In genomic region chr19:28679776-28680391, GRCm38 (mm10) we compare ENCODE assay signal across 8 mouse cellular contexts. TPM values are rescaled to one million over a fixed set of nuclear protein-coding genes. Genes with fewer than 3 reads are reported as not detected.
A peak's percentile ranks its signal among the peaks of the same experiment; 100 is the strongest.
DNase-seq lines count a peak whose midpoint lies in the region; TF ChIP-seq lines count a peak whose summit lies in the region.

TSS of gene Glis3 (minus strand) at chr19:28680077.

- no peak for TF ChIP-seq CTCF in lung, adult 2 months (IDR thresholded peaks at IDR 0.05; ENCODE audit: insufficient read depth, low read length)
- no peak for TF ChIP-seq CTCF in olfactory bulb, adult 2 months (IDR thresholded peaks at IDR 0.05; ENCODE audit: insufficient read depth, low read depth, low read length)

- H3K36me3 ChIP-seq in forebrain, embryonic 10.5 days (replicated peaks) = no peaks in the 10 kb centered on the region

- H3K27ac ChIP-seq in forebrain, embryonic 10.5 days = peak within 1 kb of the TSS; percentile 83
- no peak within 1 kb of the TSS for H3K27ac ChIP-seq in olfactory bulb, adult 2 months (ENCODE audit: insufficient read depth, low read depth, low read length)

- H3K9me3 ChIP-seq in forebrain, embryonic 10.5 days = no peaks in the 10 kb centered on the region

- DNase-seq in 416B (ENCODE audit: low read depth) (peak; percentile 68), ZHBTc4 (ENCODE audit: low read depth, low spot score) (peak; percentile 88)
- peak; percentile 68 for DNase-seq in forebrain, embryonic 10.5 days (ENCODE audit: extremely low spot score, low spot score)
- peak; percentile 69 to 71 for DNase-seq in heart, postnatal 10 days
- peak; percentile 85 to 88 for DNase-seq in kidney, postnatal 36 days
- DNase-seq in lung, adult 2 months = peak; percentile 58
- DNase-seq in B cell, adult 2 months = no peak

- under 1% methylated on average over 65 of the region's 66 CpGs for WGBS in forebrain, embryonic 10.5 days
- under 1% methylated on average over 55 of the region's 66 CpGs for whole genome bisulfite sequencing in lung, adult 2 months
- 1% methylated on average over 64 of the region's 66 CpGs for WGBS in olfactory bulb, adult 2 months

- TF ChIP-seq POLR2A in lung, adult 2 months (IDR thresholded peaks at IDR 0.05; ENCODE audit: borderline replicate concordance, extremely low read depth, low read depth, low read length) = no peak; the same call in 1 of the 2 replicates
- no peak for TF ChIP-seq POLR2A in olfactory bulb, adult 2 months (IDR thresholded peaks at IDR 0.05; ENCODE audit: insufficient read depth, low read depth, low read length)

- H3K27me3 ChIP-seq in forebrain, embryonic 10.5 days (ENCODE audit: poor library complexity, severe bottlenecking) = peaks cover 72% of the 10 kb centered on the region

- peak within 1 kb of the TSS; percentile 72 for H3K4me3 ChIP-seq in forebrain, embryonic 10.5 days
- peak within 1 kb of the TSS; percentile 75 for H3K4me3 ChIP-seq in lung, adult 2 months (replicated peaks; ENCODE audit: extremely low read depth, low read depth, low read length)
- peak within 1 kb of the TSS; percentile 55 for H3K4me3 ChIP-seq in olfactory bulb, adult 2 months (ENCODE audit: insufficient read depth, low read depth, low read length)

- peaks cover 39% of the 10 kb centered on the region for H3K4me1 ChIP-seq in forebrain, embryonic 10.5 days
- no peaks in the 10 kb centered on the region; the same call in 1 of the 2 replicates for H3K4me1 ChIP-seq in lung, adult 2 months (ENCODE audit: control insufficient read depth, insufficient read depth, low read length)
- H3K4me1 ChIP-seq in olfactory bulb, adult 2 months (ENCODE audit: control insufficient read depth, insufficient read depth, low read length) = peaks cover 22% of the 10 kb centered on the region

- intact Hi-C loops in heart, postnatal 10 days (cut with DNase I) = no loop called here

RNA-seq across cellular contexts. Expression of gene Glis3, which starts in this region (rescaled TPM):
- polyA plus RNA-seq in forebrain, embryonic 10.5 days (2016; fragmentation: Nextera tagmentation; extraction: Ambion mirVana) = 1.9 and 3.9 TPM in 2 replicates
- 1 to 10 TPM; 1.7 to 2.0 TPM for total RNA-seq in heart, postnatal 10 days (2021)
- 5.2 and 6.5 TPM in 2 replicates for polyA plus RNA-seq in lung, adult 2 months (2012; rRNA removed)
- polyA plus RNA-seq in olfactory bulb, adult 2 months (2012; ENCODE audit: insufficient read depth, insufficient read length, low replicate concordance, missing spikeins) = not detected in 2 replicates

Comparison
In these comparisons a context has a peak if more than half of its experiments do, and no peak if none do; other contexts are left out.
1. DNase-seq: peak in 416B (single experiment), ZHBTc4 (single experiment), forebrain, embryonic 10.5 days (single experiment), heart, postnatal 10 days (2 of 2), kidney, postnatal 36 days (2 of 2) and lung, adult 2 months (single experiment); none in B cell, adult 2 months (0 of 2).
2. Peak in every context shown above with its lines, with median percentiles within 50 percentile points of each other: H3K4me3 ChIP-seq.